Mouse (Mus musculus) C2C12 (cell line): ENCODE results near the gene Gm1604a.
"Not testable (repeated sequence)": the region's sequence is repeated elsewhere in the genome, so short reads cannot be mapped to it uniquely, and the experiment has no call there.

Experiments used
- CTCF ChIP-seq: IDR thresholded peaks from one replicate; pipeline ENCODE4 v1.5.1; 2011; ENCODE audit not compliant: control insufficient read depth, insufficient read depth, insufficient read length
- MAX ChIP-seq: IDR thresholded peaks from one replicate; pipeline ENCODE4 v1.6.1; 2011; ENCODE audit warnings: mild to moderate bottlenecking, control low read depth
- MYOD1 ChIP-seq: IDR thresholded peaks from one replicate; pipeline ENCODE4 v1.6.1; 2011; ENCODE audit warnings: low read depth; ENCODE audit not compliant: control insufficient read depth, insufficient read length
- MYOG ChIP-seq: IDR thresholded peaks from one replicate; pipeline ENCODE4 v1.6.1; 2011; ENCODE audit not compliant: control insufficient read depth, insufficient read length; ENCODE audit errors: extremely low read depth
- USF1 ChIP-seq: IDR thresholded peaks from one replicate; pipeline ENCODE4 v1.6.1; 2011; ENCODE audit warnings: low read depth, mild to moderate bottlenecking, control low read depth, moderate library complexity

GRCm38 (mm10) chr17:6997778-6998490 is 27.4 kb upstream of the Gm1604a start:
- TF ChIP-seq CTCF, MAX, MYOD1, USF1, MYOG: not testable (repeated sequence)
